23 mouse cellular contexts compared by ENCODE assay signal in the genomic region with DNA sequence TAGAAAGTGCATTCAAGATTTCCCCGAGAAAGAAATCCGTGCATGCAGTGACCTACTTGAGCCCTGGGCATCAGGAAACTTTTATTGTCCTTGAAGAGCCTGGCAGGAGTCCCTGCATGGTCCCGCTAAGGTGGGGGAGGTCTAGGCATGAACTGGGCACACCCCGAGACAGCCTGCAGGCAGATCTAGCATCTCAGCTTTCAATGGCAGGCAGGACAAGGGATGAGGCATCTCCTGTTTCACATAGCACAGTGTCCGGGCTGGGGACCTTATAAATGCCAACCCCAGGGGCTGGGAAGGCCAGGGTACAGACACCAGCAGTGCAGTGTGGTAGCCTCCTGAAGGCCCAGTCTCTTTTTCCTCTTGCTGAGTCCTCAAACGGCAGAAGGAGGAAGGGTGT.
DNase-seq lines count a peak whose midpoint lies in the region; ATAC-seq and TF ChIP-seq lines count a peak whose summit lies in the region.
"Had no signal": no experiment of that assay in that cellular context is flagged by ENCODE, and none has a peak within 500 bp of the region (broad histone marks: within the 10 kb centered on the region; RNA-seq: fewer than 3 reads in every experiment).

No protein-coding gene starts in this region.

- H3K4me3 ChIP-seq in forebrain, embryonic 12.5 days (replicated peaks), result no peak overlapping the region
- H3K4me3 ChIP-seq in forebrain, embryonic 13.5 days, result no peak overlapping the region
- H3K4me3 ChIP-seq in kidney, embryonic 15.5 days (replicated peaks), result no peak overlapping the region
- H3K4me3 ChIP-seq in limb, embryonic 12.5 days (replicated peaks), result no peak overlapping the region
- no peak overlapping the region for H3K4me3 ChIP-seq in limb, embryonic 10.5 days
- no peak overlapping the region for H3K4me3 ChIP-seq in ES-Bruce4 (ENCODE audit: low read depth, low read length)
- H3K4me3 ChIP-seq: gastrocnemius, adult 2 months; hindbrain, embryonic 15.5 days had no signal

- TF ChIP-seq CTCF in ES-Bruce4 (IDR thresholded peaks at IDR 0.05; ENCODE audit: low read depth, low read length), result no peak

- peaks cover 55% of the 10 kb centered on the region for H3K4me1 ChIP-seq in forebrain, embryonic 12.5 days
- peaks cover 45% of the 10 kb centered on the region for H3K4me1 ChIP-seq in forebrain, embryonic 13.5 days
- H3K4me1 ChIP-seq in kidney, embryonic 15.5 days, result peaks cover 27% of the 10 kb centered on the region
- H3K4me1 ChIP-seq in limb, embryonic 12.5 days (replicated peaks), result peaks cover 15% of the 10 kb centered on the region
- peaks cover 19% of the 10 kb centered on the region for H3K4me1 ChIP-seq in limb, embryonic 10.5 days
- H3K4me1 ChIP-seq in ES-Bruce4 (ENCODE audit: control insufficient read depth, insufficient read depth, low read length), result peaks cover 13% of the 10 kb centered on the region

- 10% methylated on average over 6 of the region's 6 CpGs for WGBS in forebrain, embryonic 12.5 days
- WGBS in forebrain, embryonic 13.5 days, result 5% methylated on average over 6 of the region's 6 CpGs
- WGBS in kidney, embryonic 15.5 days, result 7% methylated on average over 6 of the region's 6 CpGs
- WGBS in limb, embryonic 12.5 days, result 9% methylated on average over 6 of the region's 6 CpGs
- WGBS in limb, embryonic 10.5 days, result 6% methylated on average over 6 of the region's 6 CpGs

- 0 out of 2 replicates have a peak overlapping the region, but pooled peaks have one; percentile 2 for H3K9ac ChIP-seq in forebrain, embryonic 12.5 days
- no peak overlapping the region for H3K9ac ChIP-seq in forebrain, embryonic 13.5 days
- no peak overlapping the region for H3K9ac ChIP-seq in kidney, embryonic 15.5 days
- H3K9ac ChIP-seq in limb, embryonic 12.5 days (replicated peaks), result no peak overlapping the region
- no peak overlapping the region for H3K9ac ChIP-seq in ES-Bruce4 (ENCODE audit: low read depth, poor library complexity, severe bottlenecking)
- H3K9ac ChIP-seq: forebrain, postnatal 0 days; hindbrain, embryonic 15.5 days had no signal

- no peaks in the 10 kb centered on the region for H3K36me3 ChIP-seq in forebrain, embryonic 12.5 days (replicated peaks)
- H3K36me3 ChIP-seq in forebrain, embryonic 13.5 days (ENCODE audit: poor library complexity, severe bottlenecking), result no peaks in the 10 kb centered on the region
- no peaks in the 10 kb centered on the region for H3K36me3 ChIP-seq in kidney, embryonic 15.5 days
- no peaks in the 10 kb centered on the region for H3K36me3 ChIP-seq in limb, embryonic 12.5 days
- no peaks in the 10 kb centered on the region for H3K36me3 ChIP-seq in limb, embryonic 10.5 days
- no peaks in the 10 kb centered on the region for H3K36me3 ChIP-seq in ES-Bruce4 (ENCODE audit: control insufficient read depth, insufficient read depth, low read length, poor library complexity, severe bottlenecking)
- H3K36me3 ChIP-seq: hindbrain, embryonic 15.5 days had no signal

- no peak for DNase-seq in kidney, adult 8-10 months
- DNase-seq in limb, embryonic 10.5 days (ENCODE audit: low spot score), result no peak
- DNase-seq in thymus, postnatal 10 days (ENCODE audit: low spot score in 2 of 2), result no peak
- DNase-seq: adrenal gland, adult 8-10 months; adrenal gland, postnatal 25 days; B cell, adult 2 months; cerebellum, adult 11-12 months; cerebellum, adult 8-10 months; cerebellum, postnatal 36 days; embryo, embryonic 11 days; forebrain, postnatal 0 days; gastrocnemius, adult 2 months; gastrocnemius, postnatal 14 days; heart, adult 11 months; heart, postnatal 36 days had no signal

- H3K4me2 ChIP-seq in forebrain, embryonic 12.5 days, result no peak overlapping the region; the same call in 1 of the 2 replicates
- no peak overlapping the region for H3K4me2 ChIP-seq in forebrain, embryonic 13.5 days
- no peak overlapping the region for H3K4me2 ChIP-seq in kidney, embryonic 15.5 days
- peak overlapping the region; percentile 26; the same call in 1 of the 2 replicates for H3K4me2 ChIP-seq in limb, embryonic 12.5 days
- H3K4me2 ChIP-seq: heart, embryonic 11.5 days; hindbrain, embryonic 15.5 days had no signal

- ATAC-seq in forebrain, embryonic 12.5 days (ENCODE audit: low FRiP score), result no peak
- ATAC-seq in forebrain, embryonic 13.5 days, result no peak
- ATAC-seq in kidney, embryonic 15.5 days (replicated peaks; ENCODE audit: low FRiP score), result peak; percentile 63
- no peak for ATAC-seq in limb, embryonic 12.5 days (ENCODE audit: insufficient number of reproducible peaks, insufficient read depth, low FRiP score, low TSS enrichment, low read depth)
- ATAC-seq: activated CD4-positive, CD25-positive, alpha-beta regulatory T cell, adult 4 months; forebrain, postnatal 0 days had no signal

- peak; percentile 39; the same call in 1 of the 2 replicates for TF ChIP-seq EP300 in ES-Bruce4 (IDR thresholded peaks at IDR 0.05; ENCODE audit: insufficient read depth, low read depth, low read length)

- H3K27me3 ChIP-seq in forebrain, embryonic 12.5 days, result peaks cover 68% of the 10 kb centered on the region
- H3K27me3 ChIP-seq in forebrain, embryonic 13.5 days, result peaks cover 10% of the 10 kb centered on the region
- H3K27me3 ChIP-seq in kidney, embryonic 15.5 days, result peaks cover 63% of the 10 kb centered on the region
- peaks cover 87% of the 10 kb centered on the region for H3K27me3 ChIP-seq in limb, embryonic 12.5 days
- H3K27me3 ChIP-seq in limb, embryonic 10.5 days (ENCODE audit: low read depth, poor library complexity, severe bottlenecking), result peaks cover 88% of the 10 kb centered on the region
- no peaks in the 10 kb centered on the region for H3K27me3 ChIP-seq in ES-Bruce4 (ENCODE audit: control insufficient read depth, insufficient read depth, low read length, poor library complexity, severe bottlenecking)

- no peak for TF ChIP-seq POLR2A in ES-Bruce4 (IDR thresholded peaks at IDR 0.05; ENCODE audit: insufficient read depth, low read length)

- no peaks in the 10 kb centered on the region for H3K9me3 ChIP-seq in forebrain, embryonic 12.5 days
- no peaks in the 10 kb centered on the region for H3K9me3 ChIP-seq in forebrain, embryonic 13.5 days (replicated peaks)
- H3K9me3 ChIP-seq in kidney, embryonic 15.5 days (replicated peaks), result no peaks in the 10 kb centered on the region
- H3K9me3 ChIP-seq in limb, embryonic 12.5 days, result no peaks in the 10 kb centered on the region
- H3K9me3 ChIP-seq in limb, embryonic 10.5 days (replicated peaks), result no peaks in the 10 kb centered on the region
- H3K9me3 ChIP-seq in ES-Bruce4 (replicated peaks; ENCODE audit: control insufficient read depth, insufficient read depth, low read length, poor library complexity, severe bottlenecking), result no peaks in the 10 kb centered on the region
- H3K9me3 ChIP-seq: hindbrain, embryonic 15.5 days had no signal

- H3K27ac ChIP-seq in forebrain, embryonic 12.5 days, result no peak overlapping the region
- H3K27ac ChIP-seq in forebrain, embryonic 13.5 days, result no peak overlapping the region
- H3K27ac ChIP-seq in kidney, embryonic 15.5 days, result no peak overlapping the region
- no peak overlapping the region for H3K27ac ChIP-seq in limb, embryonic 12.5 days
- no peak overlapping the region for H3K27ac ChIP-seq in limb, embryonic 10.5 days
- peak overlapping the region; percentile 29; the same call in 1 of the 2 replicates for H3K27ac ChIP-seq in ES-Bruce4 (ENCODE audit: insufficient read depth, low read length)
- H3K27ac ChIP-seq: gastrocnemius, adult 2 months; hindbrain, embryonic 15.5 days had no signal
